Mouse (Mus musculus) cerebellum, adult 8-10 months (tissue): ENCODE results near the gene Tmx2.
"Not testable (repeated sequence)": the region's sequence is repeated elsewhere in the genome, so short reads cannot be mapped to it uniquely, and the experiment has no call there.

ENCODE experiments used
- DNase-seq: peaks from one replicate; pipeline ENCODE4 v3.0.0; 2022

The Tmx2 gene

DNA sequence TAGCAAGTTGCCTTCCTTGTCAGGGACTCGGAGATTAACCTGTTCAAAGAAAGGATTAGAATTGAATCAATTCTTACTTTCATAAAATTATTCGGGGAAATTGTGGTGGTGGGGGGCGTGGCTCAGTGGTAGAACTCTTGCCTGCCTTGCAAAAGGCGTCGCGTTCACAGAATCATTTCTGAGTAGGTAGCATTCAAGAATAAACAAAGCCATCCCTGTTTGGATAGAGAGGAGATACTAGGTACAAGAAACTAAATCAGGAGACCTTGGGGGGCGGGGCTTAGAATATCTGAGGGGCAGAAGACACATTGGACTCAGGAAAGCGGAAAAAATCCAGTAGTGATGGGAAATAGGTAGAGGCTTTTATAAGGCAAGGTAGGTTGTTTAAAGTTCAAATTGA lies at the start of gene Tmx2:
Gene Tmx2, minus strand, starts transcription at position 125 of the 400 bp plus-strand sequence.
- DNase-seq: no peak

DNA sequence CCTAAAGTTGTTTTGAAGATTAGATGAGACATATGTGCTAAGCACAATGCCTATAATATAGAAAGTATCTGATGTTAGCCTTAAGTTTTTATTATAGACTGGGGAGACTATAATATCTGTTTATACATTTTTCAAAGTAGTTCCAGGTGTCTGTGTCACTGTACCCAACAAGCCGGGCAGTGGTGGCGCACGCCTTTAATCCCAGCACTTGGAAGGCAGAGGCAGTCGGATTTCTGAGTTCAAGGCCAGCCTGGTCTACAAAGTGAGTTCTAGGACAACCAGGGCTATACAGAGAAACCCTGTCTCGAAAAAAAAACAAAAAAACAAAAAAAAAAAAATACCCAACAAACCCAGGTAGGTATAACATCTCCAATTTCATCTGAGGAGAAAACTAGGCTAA lies 49.3 kb upstream of the Tmx2 start:
- not testable (repeated sequence) for DNase-seq

DNA sequence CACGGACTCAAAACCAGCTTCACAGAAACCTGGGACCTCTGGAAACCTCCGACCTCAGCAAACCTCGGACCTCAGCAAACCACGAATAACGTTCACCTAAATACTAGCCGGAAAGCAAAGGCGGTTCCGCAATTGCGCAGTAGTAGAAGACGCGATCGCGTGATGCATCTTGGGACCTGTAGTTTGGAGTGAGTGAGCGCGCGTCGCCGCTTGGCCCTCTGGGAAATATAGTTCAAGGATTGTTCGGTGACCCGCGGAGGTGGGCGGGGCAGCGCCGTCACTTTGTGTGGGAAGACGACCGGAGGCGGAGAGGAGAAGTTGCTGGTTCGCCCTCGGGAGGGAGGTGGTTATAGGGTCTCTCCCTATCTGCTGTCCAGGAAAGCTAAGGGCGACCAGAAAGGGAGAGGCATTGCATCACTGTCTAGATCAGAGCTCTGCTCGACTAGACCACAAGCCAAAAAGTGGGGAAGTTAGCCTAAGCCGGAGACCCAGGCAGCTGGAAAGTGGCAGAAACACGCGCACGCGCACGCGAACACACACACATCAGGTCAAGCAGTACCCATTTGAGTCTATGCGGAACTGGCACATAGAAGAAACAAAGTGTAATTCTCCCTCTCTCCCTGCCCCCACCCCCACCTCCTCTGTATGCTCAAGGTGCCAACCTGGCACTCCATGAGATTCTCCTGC lies 48.4 kb upstream of the Tmx2 start, which contains the start of gene Clp1:
Gene Clp1, minus strand, starts transcription at position 179 of the 687 bp plus-strand sequence.
- peak; percentile 94 for DNase-seq

DNA sequence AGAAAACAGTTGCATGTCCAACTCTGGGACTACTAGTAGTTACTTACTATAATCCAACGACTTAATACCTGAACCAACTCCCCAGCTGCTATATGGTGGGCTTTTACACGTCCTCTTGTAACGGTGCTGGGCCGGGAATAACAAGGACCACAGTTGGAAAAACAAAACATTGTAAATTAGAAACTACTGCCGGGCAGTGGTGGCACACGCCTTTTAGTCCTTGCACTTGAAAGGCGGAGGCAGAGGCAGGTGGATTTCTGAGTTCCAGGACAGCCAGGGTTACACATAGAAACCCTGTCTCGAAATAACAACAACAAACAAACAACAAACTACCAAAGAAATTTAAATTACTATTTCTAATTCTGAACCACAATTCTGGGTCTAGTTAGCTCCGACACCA lies 47.8 kb upstream of the Tmx2 start:
- DNase-seq: peak; percentile 28

DNA sequence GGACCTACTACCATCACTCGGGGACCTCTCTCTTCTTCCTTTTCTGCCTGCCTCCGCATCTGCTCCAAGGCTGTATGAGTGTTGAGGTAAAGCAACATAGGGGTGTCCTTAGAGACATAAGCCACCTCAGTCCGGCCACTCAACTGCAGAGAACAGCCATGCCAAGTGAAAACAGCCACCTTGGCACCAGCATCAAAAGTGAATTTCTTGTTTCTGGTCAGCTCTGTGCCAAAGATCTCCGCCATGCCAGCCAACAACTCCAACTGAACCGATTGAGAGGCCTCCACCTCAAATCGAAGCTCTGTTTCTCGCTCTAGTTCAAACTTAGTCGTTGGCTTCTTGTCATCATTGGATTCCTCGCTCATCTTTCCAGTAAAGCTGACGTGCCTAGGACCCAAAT lies 46.8 kb upstream of the Tmx2 start:
- DNase-seq: no peak

DNA sequence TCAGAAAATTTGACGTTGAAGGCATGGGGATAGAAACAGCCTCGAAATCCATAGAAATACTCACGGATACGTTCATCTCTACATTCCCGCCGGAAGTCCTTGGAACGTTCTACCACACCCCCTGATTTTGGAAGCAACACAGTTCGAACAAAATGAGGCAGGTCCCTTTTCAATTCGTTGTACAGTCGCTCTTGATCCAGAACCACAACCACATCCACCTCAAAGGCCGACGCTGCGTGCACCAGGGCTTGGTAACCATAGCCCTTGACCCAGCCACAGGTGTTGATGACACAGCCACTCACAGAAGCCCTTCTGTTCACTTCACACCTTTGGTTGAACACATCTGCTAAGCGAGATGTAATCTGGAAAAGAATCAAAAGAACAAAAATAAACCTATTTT lies 44.9 kb upstream of the Tmx2 start:
- no peak for DNase-seq

DNA sequence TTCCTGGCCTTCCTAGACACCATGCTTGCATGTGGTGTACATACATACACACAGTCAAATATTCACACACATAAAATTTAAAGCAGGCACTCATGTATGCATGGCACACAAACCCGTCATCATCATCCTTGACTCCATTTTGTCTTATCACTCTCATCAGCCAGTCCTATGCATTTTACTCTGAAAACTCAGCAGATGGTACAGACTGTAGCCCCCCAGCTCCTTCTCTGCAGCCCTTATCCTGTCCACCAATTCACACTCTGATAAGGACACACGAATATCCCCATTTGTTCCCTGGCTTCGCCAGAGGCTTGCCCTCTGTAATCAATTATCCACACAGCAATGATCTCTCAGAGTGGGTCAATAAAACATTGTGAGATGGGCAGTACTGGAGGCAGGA lies 42.2 kb upstream of the Tmx2 start:
- no peak for DNase-seq

DNA sequence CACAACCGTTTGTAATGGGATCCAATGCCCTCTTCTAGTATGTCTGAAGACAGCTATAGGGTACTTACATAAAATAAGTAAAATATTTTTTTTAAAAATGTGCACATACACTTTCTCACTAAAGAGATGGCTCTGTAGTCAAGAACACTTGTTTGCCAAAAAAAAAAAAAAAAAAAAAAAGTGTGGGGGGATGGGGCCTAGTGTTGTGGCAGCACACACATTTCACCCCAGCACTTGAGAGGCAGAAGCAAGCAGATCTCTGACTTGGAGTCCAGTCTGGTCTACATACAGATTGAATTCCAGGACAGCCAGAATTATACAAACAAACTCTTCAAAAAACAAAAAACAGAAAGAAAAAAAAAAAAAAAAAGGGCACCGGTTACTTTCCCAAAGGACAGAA lies 41.8 kb upstream of the Tmx2 start:
- DNase-seq: no peak

DNA sequence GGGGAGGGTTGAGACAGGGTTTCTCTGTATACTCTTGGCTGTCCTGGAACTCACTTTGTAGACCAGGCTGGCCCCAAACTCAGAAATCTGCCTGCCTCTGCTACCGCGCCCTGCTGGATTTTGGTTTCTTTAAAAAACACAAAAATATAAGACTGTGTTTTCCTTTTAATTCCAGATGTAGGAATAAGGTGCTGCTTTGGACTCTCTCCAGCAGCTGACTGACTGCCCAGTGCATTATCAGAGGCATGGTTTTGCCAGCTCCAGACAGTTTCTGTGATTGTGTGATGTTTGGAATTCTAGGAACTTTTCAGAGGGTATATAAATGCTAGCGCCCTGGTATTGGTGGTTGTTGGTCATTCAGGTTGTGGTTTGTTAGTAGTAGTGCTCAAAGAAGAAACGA lies 38.4 kb upstream of the Tmx2 start:
- no peak for DNase-seq

DNA sequence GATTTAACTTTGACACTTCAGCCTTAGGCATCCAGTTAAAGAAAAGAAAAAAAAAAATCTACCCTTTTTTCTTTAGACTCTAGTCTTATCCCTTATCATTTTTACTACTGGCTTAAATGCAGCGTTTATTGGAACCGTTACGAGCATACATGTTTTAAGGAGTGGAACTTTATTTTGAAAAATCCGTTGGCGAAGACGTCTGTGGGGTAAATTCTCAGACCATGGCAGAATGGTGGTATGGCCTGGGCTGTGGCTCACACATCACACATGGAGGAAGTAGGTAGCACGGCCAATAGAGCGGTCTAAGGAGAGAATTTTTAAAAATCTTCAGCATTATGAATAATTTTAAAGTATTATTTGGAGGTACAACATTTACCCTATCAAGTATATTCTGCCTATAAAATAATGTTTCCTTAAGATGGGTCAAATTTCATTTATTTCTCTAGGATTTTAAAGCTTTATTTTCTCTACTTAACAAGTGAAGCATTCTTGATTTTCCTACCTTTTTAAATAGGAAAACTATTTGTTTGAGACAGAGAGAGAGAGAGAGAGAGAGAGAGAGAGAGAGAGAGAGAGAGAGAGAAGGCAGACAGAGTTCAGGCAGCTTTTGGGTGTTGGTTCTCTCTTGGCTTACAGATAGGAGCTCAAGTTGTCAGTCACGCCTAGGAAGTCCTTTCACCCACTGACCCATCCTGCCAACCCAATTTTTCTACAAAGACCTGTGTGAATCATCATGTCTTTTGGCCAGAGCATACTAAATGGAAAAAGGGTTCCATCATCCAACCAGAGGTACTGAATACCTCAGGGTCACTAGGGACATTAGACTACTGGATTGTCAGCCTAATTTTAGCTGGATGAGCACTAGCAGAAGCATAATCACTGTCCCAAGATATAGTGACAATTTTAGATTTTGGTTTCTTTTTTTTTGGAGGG lies 37.7 kb upstream of the Tmx2 start:
- no peak for DNase-seq

DNA sequence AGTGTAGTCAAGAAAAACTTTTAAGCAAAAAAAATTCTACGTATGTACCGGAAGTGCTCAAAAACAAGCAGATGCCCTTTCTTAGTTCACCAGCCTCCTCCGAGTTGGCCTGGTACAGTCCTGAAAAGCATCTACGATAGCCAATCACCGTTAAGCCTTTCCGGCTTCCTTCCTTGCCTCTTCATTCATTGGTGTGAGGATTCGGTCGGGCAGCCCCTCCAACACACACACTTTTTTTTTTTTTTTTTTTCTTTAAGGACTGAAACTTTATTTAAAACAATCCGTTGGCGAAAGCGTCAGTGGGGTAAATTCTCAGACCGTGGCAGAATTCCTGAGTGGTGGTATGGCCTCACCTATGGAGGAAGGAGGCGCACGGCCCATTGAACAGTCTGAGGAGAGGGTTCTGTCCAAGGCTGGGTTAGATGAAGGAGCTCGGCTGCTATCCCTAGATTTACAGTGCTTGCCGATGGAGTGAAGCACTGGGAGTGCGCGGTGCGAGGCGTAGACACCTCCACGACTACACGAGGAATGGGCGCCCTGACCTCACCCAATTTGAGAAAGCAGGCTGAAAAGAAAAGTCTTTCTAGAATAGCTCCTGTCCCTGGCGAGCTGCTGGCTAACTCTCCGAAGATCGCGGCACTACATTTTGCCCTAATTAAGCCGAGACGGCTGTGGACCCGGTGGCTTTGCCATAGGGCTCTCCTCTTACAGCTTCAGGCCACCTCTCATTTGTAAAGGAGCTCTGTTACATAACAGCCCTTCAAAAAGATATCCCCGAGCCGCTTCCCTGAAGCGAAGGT lies 36.8 kb upstream of the Tmx2 start:
- DNase-seq: peak; percentile 75

DNA sequence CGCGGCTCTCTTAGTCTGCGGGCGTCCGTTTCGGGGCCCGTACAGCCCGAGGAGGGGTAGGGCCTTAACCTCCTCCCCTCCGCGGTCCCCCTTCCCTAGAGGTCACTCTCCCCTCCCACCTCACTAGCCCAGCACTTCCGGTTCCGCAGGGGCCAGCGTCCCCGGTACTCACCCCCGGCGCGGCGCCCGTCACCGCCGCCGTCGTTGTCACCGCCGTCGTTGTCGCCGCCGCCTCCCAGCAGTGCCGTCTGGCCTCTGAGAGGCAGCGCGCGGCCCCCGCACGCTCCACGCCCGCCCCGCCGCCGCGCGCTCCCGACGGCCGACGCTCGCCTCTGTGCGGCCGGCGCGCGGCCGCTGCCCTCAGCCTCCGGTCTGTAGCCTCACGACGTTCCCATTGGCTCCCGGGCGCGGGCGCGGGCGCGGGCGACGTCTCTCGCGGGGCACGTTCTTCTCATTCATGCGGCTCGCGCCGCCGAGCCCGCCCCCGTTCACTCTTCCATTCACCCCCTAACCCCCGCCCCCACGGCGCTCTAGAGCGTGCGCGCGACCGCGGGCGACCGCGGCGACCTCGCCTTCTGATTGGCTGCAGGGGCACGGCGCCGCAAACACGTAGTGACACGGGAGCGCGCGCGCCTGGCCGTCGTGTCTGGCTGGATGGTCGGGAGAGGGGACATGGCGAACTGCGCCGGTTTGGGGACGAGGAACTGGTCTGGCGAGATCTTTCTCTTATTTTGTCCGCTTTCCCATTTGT lies 36.0 kb upstream of the Tmx2 start, which contains the start of gene Zdhhc5:
Gene Zdhhc5, minus strand, starts transcription at position 370 of the 751 bp plus-strand sequence.
- DNase-seq: peak; percentile 99

DNA sequence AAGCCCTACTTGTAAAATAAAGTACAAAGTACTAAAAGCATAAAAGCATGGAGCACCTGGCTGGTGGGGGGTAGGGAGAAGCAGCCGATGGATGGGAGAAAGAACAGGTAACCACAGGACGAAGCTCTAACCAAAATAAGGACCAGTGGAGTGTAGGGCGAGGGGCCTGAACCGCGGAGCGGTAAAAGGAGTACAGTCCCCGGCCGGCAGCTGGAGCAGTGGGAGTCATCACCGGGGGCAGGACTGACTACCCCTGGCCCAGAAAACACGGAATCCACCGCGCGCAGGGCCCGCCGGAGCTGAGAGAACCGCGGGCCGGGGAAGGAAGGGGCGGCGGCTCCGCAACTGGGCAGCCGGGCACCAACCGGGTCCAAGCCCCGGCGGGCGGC lies 35.5 kb upstream of the Tmx2 start:
- DNase-seq: no peak

DNA sequence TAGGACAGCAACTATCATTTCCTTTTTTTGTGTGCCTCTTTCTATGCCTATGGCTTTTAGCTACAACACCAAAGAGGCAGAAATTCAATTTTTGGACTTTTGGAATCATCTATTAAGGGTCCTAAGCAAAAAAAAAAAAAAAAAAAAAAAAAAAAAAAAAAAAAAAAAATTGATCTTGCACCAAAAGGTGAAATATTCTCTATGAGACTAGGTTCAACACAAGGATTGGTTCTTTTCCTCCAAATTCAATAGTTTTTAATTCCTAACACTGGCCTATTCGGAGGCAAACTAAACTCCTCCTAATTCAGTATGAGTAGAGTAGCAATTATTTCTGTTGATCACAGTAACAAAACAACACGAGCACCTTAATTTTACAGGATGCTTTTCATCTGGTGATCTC lies 33.0 kb upstream of the Tmx2 start:
- DNase-seq: no peak

DNA sequence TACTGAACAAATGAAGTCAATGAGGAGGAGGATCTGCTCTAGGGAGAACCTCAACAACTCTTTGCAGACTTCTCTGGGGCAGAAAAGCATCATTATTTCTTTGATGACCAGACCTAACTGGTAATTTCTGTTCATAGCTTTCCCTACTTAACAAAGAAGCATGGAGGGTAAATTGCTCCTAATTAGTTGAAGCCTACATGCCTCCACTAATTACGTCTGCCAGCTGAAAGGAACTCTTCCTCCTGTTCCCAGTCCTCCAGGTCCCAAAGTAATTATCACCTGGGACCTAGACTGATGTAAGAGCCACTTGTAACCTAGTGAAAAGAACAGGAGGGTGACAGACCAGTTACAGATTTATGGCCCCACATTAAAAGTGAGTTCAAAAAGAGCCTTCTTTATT lies 28.6 kb upstream of the Tmx2 start:
- no peak for DNase-seq

DNA sequence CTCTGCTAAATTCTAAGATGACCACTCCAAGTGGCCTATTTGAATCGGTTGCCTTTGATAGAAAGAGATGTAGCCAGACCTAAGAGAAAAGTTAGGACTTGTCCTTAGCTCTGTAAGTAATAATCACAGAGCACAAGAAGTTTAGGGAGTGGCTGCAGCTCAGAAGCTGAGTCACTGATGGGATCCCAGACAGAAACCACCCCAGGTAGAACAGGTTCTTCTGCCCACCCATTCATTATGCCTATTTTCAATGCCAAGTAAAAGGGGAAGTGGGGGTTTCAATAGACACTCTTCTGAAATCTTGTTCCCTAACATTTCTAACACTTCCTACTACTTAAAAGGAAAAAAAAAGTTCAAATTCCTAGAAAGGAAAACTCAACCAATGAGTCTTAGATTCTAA lies 26.4 kb upstream of the Tmx2 start:
- DNase-seq: no peak

DNA sequence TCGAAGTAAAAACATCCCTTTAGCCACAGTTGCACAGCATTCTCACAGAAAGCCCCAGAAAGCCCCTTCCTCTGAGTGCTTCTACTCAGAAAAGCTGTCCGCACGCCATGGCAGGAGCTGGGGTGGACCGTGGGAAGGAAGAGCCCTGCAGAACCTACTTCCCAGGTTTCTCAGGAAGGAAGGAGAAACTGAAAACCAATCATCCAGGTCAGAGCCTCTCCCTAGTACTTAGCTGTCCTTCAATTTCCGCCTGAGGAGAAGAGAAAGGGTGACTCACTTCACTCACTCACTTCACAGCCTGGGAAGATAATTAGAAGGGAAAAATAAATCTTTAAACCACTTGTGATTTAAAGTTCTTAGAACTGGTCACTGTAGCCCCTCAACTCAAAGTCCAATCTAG lies 25.4 kb upstream of the Tmx2 start:
- DNase-seq: no peak

DNA sequence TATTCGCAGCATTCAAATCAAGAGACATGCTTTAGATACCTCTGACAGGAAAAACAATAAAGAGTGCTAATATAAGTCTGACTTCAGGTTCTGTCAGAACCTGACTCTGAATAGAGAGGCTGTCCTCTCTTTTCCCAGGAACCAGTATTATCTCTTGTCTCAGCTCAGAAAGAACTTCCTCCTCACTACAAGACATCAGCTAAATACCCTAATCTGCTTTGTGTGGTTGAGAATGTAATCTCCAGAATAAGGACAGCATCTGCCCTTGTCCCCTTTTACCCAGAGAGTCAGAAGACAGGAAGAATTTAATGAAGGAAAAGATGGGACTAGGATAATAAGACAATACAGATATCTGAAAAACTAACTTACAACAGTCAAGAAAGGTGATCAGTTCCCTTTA lies 24.6 kb upstream of the Tmx2 start:
- DNase-seq: no peak

DNA sequence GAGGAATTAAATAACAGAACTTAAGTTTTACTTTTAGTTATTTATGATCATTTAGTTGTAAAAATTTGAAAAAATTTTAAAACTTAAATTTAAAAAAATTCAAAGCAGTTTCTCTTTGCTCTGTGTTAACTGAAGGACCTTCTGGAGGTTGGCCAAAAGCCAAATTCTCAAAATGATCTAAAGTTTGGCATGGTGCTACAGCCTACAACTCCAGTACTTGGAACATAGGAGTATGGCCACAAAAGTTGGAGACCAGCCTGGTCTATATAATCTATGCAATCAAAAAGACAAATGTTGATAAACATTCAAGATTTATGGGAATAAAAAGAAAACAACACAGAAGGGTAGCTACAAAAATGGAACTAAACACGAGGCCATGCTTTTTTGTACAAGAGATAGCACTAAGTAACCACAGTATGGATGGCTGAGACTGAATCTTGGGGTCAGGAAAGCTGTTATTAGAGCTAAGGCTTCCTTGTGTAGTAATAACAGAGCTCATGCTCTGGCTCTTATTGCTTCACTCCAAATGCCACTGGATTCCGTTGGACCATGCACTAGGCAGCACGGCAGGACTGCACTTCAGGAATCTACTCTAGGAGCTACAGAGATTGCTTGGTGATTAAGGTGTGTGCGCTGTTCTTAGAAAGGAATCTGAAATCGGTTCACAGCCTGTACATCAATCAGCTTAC lies 16.2 kb upstream of the Tmx2 start:
- no peak for DNase-seq

DNA sequence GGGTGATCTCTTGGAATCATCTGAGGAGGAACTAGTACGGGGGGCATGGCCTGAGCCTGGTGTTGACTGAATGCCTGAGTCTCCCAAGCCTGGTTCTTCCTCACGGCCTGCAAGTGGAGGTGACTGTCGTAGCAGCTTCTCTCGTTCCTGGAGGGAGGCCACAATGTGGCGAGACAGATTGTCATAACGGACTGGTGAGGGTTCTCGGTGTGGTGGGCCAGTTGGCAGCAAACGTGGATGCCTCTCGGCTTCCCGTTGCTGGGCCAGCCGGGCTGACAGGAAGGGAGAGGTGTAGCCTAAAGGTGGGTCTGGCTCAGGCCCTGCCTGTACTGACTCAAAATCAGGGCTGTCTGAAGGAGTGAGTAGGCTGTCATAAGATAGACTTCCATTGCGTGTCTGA lies 11.1 kb upstream of the Tmx2 start:
- DNase-seq: no peak

DNA sequence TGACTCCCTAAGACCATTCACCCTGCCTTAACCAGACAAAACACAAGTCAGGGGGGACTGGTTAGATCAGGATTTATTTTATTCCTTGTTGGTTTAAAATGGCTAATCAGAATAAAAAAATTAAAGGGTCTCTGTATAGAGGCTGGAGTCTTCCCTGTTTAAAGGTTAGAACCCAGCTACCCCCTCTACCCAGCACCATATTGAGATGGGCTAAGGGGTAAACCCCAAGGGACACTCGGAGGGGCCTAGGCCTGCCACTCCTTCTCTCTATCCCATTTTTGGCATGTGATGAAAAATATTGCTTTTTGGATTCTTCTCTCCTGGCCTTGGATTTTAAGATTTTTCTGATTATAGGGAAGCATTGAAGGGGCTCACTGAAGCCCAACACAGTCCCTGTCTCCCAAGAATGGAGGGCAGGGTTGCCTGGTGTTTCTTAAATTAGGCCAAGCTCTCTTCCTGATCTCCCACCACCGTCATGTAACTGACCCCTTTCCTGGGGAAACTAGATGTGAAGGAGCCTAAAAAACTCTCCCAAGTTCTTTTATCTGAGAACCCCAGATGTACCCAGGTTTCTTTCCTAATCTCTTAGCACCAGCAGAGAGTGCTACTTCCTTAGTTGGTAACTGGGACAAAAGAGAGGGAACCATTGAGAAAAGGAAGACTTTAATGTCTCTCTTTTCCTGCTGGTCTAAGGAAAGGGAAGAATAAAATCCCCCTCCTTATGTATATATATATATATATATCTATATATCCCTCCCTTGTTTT lies 9.3 kb upstream of the Tmx2 start:
- DNase-seq: no peak
